Mouse (Mus musculus) intestine, embryonic 16.5 days (tissue): ENCODE results near the gene Nol3. TPM values are rescaled to one million over a fixed set of nuclear protein-coding genes. Genes with fewer than 3 reads are reported as not detected.
"Not testable (repeated sequence)": the region's sequence is repeated elsewhere in the genome, so short reads cannot be mapped to it uniquely, and the experiment has no call there.

ENCODE experiments used
- ATAC-seq: fragments of 200-750 bp; cut with Nextera tagmentation; 2 replicates; pipeline ENCODE4 v1.8.0; 2017; ENCODE audit warnings: moderate TSS enrichment, moderate library complexity
- H3K27ac ChIP-seq: fragments of 300-500 bp; sonication (generic); 2 replicates; pipeline ENCODE4 v1.5.1; 2014; ENCODE audit warnings: mild to moderate bottlenecking, low read length
- H3K27me3 ChIP-seq: fragments of 300-500 bp; sonication (generic); replicated peaks from 2 replicates; pipeline ENCODE4 v1.6.1; 2014; ENCODE audit warnings: low read length, control low read depth, mixed read lengths; ENCODE audit not compliant: control insufficient read depth, insufficient read depth
- H3K36me3 ChIP-seq: fragments of 300-500 bp; sonication (generic); 2 replicates; pipeline ENCODE4 v1.6.1; 2014; ENCODE audit warnings: low read length, control low read depth; ENCODE audit not compliant: control insufficient read depth, insufficient read depth
- H3K4me1 ChIP-seq: fragments of 300-500 bp; sonication (generic); 2 replicates; pipeline ENCODE4 v1.6.1; 2014; ENCODE audit warnings: low read length, control low read depth, mixed read lengths; ENCODE audit not compliant: control insufficient read depth, insufficient read depth
- H3K4me2 ChIP-seq: fragments of 300-500 bp; sonication (generic); 2 replicates; pipeline ENCODE4 v1.6.1; 2014; ENCODE audit warnings: low read depth, low read length, control low read depth
- H3K4me3 ChIP-seq: fragments of 300-500 bp; sonication (generic); 2 replicates; pipeline ENCODE4 v1.5.1; 2014; ENCODE audit warnings: mild to moderate bottlenecking, low read length
- H3K9ac ChIP-seq: fragments of 300-500 bp; sonication (generic); 2 replicates; pipeline ENCODE4 v1.6.1; 2014; ENCODE audit warnings: low read depth, low read length
- H3K9me3 ChIP-seq: fragments of 300-500 bp; sonication (generic); 2 replicates; pipeline ENCODE4 v1.6.1; 2016; ENCODE audit warnings: low read length, control low read depth; ENCODE audit not compliant: control insufficient read depth
- WGBS: fragments of 180-500 bp; shearing (Covaris S2); extraction: QIAGEN DNeasy Blood & Tissue Kit; methylation state at CpG from one replicate; pipeline ENCODE4 v1.1.7; 2014; 5-methylcytosine and 5-hydroxymethylcytosine counted together
- polyA plus RNA-seq: library from polyadenylated mRNA; unstranded; fragments of >200 nt; fragmentation: Nextera tagmentation; extraction: Ambion mirVana; gene quantifications from 2 replicates; pipeline ENCODE4 v1.2.1, GENCODE M21; 2015

Nol3 gene
- polyA plus RNA-seq, 1 experiment from 2014 or later, result 1.4 TPM

- Histone ChIP-seq H3K4me2 (no peak overlapping the region), H3K36me3 (no peaks in the 10 kb centered on the region; the same call in 1 of the 2 replicates), H3K27me3 (peaks cover 24% of the 10 kb centered on the region; the same call in 1 of the 2 replicates), H3K4me1 (peaks cover 9% of the 10 kb centered on the region), H3K9me3 (no peaks in the 10 kb centered on the region), H3K27ac (no peak overlapping the region), H3K9ac (no peak overlapping the region), H3K4me3 (no peak overlapping the region)
- WGBS, result 32% methylated on average over 23 of the region's 23 CpGs
- peak; percentile 75 for ATAC-seq
Measured at GRCm38 (mm10) chr8:105283074-105283473, 7.1 kb downstream of the Nol3 start.

GRCm38 (mm10) chr8:105285514-105285913 is 9.6 kb downstream of the Nol3 start:
- no peak overlapping the region for H3K4me3 ChIP-seq
- ATAC-seq, result no peak
- H3K36me3 ChIP-seq, result no peaks in the 10 kb centered on the region; the same call in 1 of the 2 replicates
- no peak overlapping the region for H3K4me2 ChIP-seq
- no peak overlapping the region for H3K9ac ChIP-seq
- H3K27ac ChIP-seq, result no peak overlapping the region
- peaks cover 18% of the 10 kb centered on the region for H3K4me1 ChIP-seq
- H3K27me3 ChIP-seq, result peaks cover 10% of the 10 kb centered on the region
- H3K9me3 ChIP-seq, result no peaks in the 10 kb centered on the region
- 57% methylated on average over 12 of the region's 12 CpGs for WGBS

- Histone ChIP-seq H3K4me2 (no peak overlapping the region), H3K36me3 (no peaks in the 10 kb centered on the region; the same call in 1 of the 2 replicates), H3K27ac (no peak overlapping the region), H3K9me3 (no peaks in the 10 kb centered on the region), H3K9ac (no peak overlapping the region), H3K4me1 (peaks cover 21% of the 10 kb centered on the region), H3K27me3 (peaks cover 13% of the 10 kb centered on the region), H3K4me3 (no peak overlapping the region)
- no peak for ATAC-seq
- WGBS, result 81% methylated on average over 4 of the region's 4 CpGs
Measured at GRCm38 (mm10) chr8:105286907-105287306, 11.0 kb downstream of the Nol3 start.

GRCm38 (mm10) chr8:105288231-105288630 is 12.3 kb downstream of the Nol3 start:
- H3K27ac ChIP-seq, result no peak overlapping the region
- H3K4me2 ChIP-seq, result peak overlapping the region; percentile 93; the same call in 1 of the 2 replicates
- no peaks in the 10 kb centered on the region for H3K9me3 ChIP-seq
- peaks cover 13% of the 10 kb centered on the region for H3K27me3 ChIP-seq
- ATAC-seq, result no peak
- H3K4me3 ChIP-seq, result no peak overlapping the region
- no peak overlapping the region for H3K9ac ChIP-seq
- 87% methylated on average over 5 of the region's 5 CpGs for WGBS
- H3K36me3 ChIP-seq, result no peaks in the 10 kb centered on the region; the same call in 1 of the 2 replicates
- peaks cover 21% of the 10 kb centered on the region for H3K4me1 ChIP-seq

GRCm38 (mm10) chr8:105288958-105289732 is 13.2 kb downstream of the Nol3 start:
- Histone ChIP-seq H3K4me3 (peak overlapping the region; percentile 59), H3K36me3 (no peaks in the 10 kb centered on the region), H3K27ac (0 out of 2 replicates have a peak overlapping the region, but pooled peaks have one; percentile 23), H3K27me3 (peaks cover 13% of the 10 kb centered on the region), H3K4me2 (peak overlapping the region; percentile 93), H3K9me3 (no peaks in the 10 kb centered on the region), H3K4me1 (peaks cover 21% of the 10 kb centered on the region), H3K9ac (peak overlapping the region; percentile 64)
- under 1% methylated on average over 53 of the region's 53 CpGs for WGBS
- peak; percentile 95 for ATAC-seq

GRCm38 (mm10) chr8:105289805-105290460 is 14.0 kb downstream of the Nol3 start, which contains the start of gene 4931428F04Rik:
Gene 4931428F04Rik (minus strand): TSS chr8:105289864.
- Histone ChIP-seq H3K4me3 (peak within 1 kb of the TSS; percentile 59), H3K9me3 (no peaks in the 10 kb centered on the region), H3K9ac (peak within 1 kb of the TSS; percentile 64), H3K4me2 (peak within 1 kb of the TSS; percentile 93), H3K36me3 (no peaks in the 10 kb centered on the region), H3K4me1 (peaks cover 21% of the 10 kb centered on the region), H3K27me3 (peaks cover 13% of the 10 kb centered on the region), H3K27ac (peak within 1 kb of the TSS; percentile 23; the same call in 1 of the 2 replicates)
- ATAC-seq, result peak; percentile 17
- WGBS, result 1% methylated on average over 43 of the region's 43 CpGs

GRCm38 (mm10) chr8:105290554-105291314 is 14.8 kb downstream of the Nol3 start:
- 8% methylated on average over 31 of the region's 31 CpGs for WGBS
- Histone ChIP-seq H3K36me3 (no peaks in the 10 kb centered on the region), H3K9ac (no peak overlapping the region), H3K9me3 (no peaks in the 10 kb centered on the region), H3K4me1 (peaks cover 21% of the 10 kb centered on the region), H3K27me3 (peaks cover 13% of the 10 kb centered on the region), H3K4me2 (peak overlapping the region; percentile 93; the same call in 1 of the 2 replicates), H3K27ac (no peak overlapping the region), H3K4me3 (peak overlapping the region; percentile 59)
- 0 out of 2 replicates have a peak, but pooled peaks have one; percentile 0 for ATAC-seq

- not testable (repeated sequence) for H3K4me2 ChIP-seq, H3K4me3 ChIP-seq, H3K9me3 ChIP-seq, H3K9ac ChIP-seq, H3K36me3 ChIP-seq, H3K27ac ChIP-seq, ATAC-seq
- peaks cover 23% of the 10 kb centered on the region for H3K4me1 ChIP-seq
- peaks cover 13% of the 10 kb centered on the region for H3K27me3 ChIP-seq
- 85% methylated on average over 8 of the region's 8 CpGs for WGBS
Measured at GRCm38 (mm10) chr8:105291364-105291763, 15.4 kb downstream of the Nol3 start.

- not testable (repeated sequence) for H3K4me3 ChIP-seq, H3K9me3 ChIP-seq, H3K4me2 ChIP-seq, H3K27ac ChIP-seq, ATAC-seq, H3K9ac ChIP-seq, H3K36me3 ChIP-seq
- Histone ChIP-seq H3K27me3 (peaks cover 13% of the 10 kb centered on the region), H3K4me1 (peaks cover 26% of the 10 kb centered on the region)
- WGBS, result 70% methylated on average over 3 of the region's 3 CpGs
Measured at GRCm38 (mm10) chr8:105291802-105292201, 15.9 kb downstream of the Nol3 start.
